Mouse (Mus musculus) kidney, postnatal 36 days (tissue): ENCODE measurements at regions not wholly inside any gene's neighbourhood (a gene's known extent, or its start where the extent isn't known, plus 50 kb on each side); places are given as distances from the start of the nearest gene placed in this dataset.
A peak's percentile ranks its signal among the peaks of the same experiment; 100 is the strongest.

Experiments used
- DNase-seq, 2 experiments: peaks; one replicate each; pipeline ENCODE4 v3.0.0; 2021 to 2022; ENCODE audit warnings: mixed read lengths in 2 of 2

GRCm38 (mm10) chr10:116726031-116726430 lies 144.7 kb upstream of the Cnot2 start:
- DNase-seq: no peak

- no peak for DNase-seq
These were observed 140.7 kb upstream of the Cnot2 start for GRCm38 (mm10) chr10:116721986-116722385.

GRCm38 (mm10) chr10:116719616-116720015 lies 138.3 kb upstream of the Cnot2 start:
- no peak for DNase-seq

DNA sequence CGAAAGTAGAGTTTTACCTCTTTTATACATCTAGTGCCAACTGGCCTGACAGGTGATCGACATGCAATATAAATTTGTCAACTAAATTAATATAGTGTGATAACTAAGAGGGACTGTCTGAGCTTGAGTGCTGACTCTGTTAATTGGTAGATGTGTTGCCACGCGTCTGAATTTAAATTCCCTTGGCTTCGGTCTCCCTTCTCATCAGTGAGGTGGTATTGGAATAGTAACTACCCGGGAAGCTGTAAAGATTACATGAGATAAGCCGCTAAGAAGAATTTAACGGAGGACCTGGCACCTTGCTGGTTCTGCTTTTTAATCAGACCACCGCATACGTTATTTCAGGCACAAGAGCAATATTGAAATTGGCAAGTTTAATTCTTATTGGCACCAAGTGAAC lies 136.7 kb upstream of the Cnot2 start:
- no peak for DNase-seq

GRCm38 (mm10) chr10:116717017-116717643 lies 135.8 kb upstream of the Cnot2 start:
- no peak for DNase-seq

DNA sequence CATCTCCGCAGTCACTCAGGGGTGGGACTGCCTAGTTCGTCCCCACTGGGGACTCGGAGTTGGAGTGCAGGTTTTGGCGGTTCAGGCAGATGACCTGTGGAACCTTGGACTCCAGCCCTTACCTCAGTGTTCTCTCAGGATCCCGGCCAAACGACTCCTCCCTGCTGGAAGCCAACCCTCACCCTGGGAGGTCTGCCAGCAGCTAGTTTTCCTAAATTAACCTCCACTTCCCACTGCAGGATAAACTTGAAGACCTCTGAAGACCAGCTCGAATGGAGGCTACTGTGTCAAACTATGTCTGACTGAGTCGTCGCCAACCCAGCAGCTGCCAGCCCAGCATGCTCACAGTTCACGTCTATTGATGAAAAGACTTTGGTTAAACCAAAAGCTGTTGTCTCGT lies 132.1 kb upstream of the Cnot2 start:
- peak; percentile 90 to 91 for DNase-seq

DNA sequence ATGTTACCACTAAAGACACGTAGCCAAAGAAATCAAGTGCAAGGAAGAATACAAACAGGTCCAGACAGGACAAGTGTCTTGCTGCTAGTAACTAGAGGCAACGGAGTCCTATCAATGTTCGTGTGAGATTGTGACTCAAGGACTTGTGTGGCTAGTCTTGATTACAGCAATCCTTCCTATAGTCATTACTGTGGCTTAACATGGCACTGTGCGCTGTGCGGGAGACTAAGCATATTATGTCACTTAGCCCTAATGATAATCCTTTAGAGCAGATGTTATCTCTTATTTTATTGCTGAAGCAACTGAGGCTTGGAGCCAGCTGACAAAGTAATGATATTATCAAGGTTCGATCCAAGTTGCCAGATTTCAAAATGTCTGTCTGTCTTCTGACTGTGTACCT lies 125.7 kb upstream of the Cnot2 start:
- DNase-seq: no peak

- DNase-seq: no peak
These were observed 120.0 kb upstream of the Cnot2 start for GRCm38 (mm10) chr10:116701281-116701680.

GRCm38 (mm10) chr10:116699711-116700110 lies 118.4 kb upstream of the Cnot2 start:
- DNase-seq: no peak

DNA sequence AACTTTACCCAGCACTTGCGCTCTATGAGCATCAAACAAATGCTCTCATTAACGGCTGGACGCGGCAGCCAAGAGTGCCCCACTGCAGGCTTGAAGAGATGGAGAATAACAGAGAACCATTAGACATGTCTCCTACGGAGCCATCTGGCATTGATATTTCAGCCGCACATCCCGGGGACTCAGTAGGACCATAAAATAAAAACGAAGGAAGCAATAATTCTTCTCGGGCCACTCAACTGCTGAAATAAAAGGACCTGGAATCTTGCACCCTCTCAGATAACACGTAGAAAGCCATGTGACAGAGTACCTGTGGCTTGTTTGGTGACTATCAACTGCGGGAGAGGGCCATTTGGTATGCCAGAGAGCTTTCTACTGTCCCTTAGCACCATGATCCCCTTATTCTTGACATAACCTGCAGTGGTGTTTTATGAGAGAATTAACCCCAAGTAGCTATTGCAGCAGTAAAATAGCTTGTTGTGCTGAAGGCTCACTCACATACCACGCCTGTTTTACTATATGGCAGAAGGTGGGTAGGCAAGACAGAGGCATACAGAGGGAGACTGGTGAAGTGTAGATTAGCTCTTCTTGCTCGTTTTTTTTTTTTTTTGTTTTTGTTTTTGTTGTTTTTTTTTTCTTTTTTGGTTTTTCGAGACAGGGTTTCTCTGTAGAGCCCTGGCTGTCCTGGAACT lies 116.5 kb upstream of the Cnot2 start:
- DNase-seq: no peak

GRCm38 (mm10) chr10:116693816-116694215 lies 112.5 kb upstream of the Cnot2 start:
- no peak for DNase-seq

DNA sequence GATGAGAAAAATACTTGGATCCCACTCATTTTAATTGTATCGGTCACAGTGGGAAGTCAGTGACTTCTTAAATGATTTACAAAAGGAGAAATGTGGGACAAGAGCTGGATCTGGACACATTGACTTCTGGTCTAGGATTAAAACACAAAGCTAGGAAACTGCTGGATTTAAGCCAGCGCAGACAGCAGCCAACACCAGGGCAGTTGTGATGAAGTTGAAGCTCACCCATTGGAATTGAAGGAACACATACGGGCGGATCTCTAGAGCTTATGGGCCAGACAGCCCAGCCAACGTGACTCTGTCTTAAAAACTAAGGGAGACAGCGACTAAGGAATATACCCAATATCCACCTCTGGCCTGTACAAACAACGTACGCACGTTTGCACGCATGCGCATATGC lies 105.4 kb upstream of the Cnot2 start:
- DNase-seq: peak; percentile 40 to 53

DNA sequence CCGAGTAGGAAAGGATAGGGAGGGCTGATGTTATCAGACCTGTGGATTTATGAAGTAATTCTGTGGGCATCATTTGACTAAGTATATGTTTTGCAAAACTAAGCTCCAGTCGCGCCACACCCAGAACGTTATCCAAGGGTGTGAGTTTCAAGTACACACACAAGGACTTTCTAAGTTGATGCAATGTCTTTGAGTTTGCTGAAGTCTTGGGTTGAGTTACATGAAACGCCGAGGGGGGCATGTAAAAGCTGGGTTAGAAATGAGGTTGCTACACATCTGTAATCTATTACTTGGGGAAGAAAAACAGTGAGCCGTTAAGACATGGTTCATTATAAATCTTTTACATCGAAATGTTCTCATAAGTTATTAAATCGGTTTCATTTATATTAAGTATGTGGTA lies 102.1 kb upstream of the Cnot2 start:
- no peak for DNase-seq

- DNase-seq: no peak
These were observed 97.8 kb upstream of the Cnot2 start for GRCm38 (mm10) chr10:116678950-116679735.

- DNase-seq: no peak
These were observed 96.6 kb upstream of the Cnot2 start for GRCm38 (mm10) chr10:116677949-116678348.

- no peak for DNase-seq
These were observed 93.9 kb upstream of the Cnot2 start for GRCm38 (mm10) chr10:116675171-116675570.

GRCm38 (mm10) chr10:116674348-116674747 lies 93.0 kb upstream of the Cnot2 start:
- DNase-seq: no peak

DNA sequence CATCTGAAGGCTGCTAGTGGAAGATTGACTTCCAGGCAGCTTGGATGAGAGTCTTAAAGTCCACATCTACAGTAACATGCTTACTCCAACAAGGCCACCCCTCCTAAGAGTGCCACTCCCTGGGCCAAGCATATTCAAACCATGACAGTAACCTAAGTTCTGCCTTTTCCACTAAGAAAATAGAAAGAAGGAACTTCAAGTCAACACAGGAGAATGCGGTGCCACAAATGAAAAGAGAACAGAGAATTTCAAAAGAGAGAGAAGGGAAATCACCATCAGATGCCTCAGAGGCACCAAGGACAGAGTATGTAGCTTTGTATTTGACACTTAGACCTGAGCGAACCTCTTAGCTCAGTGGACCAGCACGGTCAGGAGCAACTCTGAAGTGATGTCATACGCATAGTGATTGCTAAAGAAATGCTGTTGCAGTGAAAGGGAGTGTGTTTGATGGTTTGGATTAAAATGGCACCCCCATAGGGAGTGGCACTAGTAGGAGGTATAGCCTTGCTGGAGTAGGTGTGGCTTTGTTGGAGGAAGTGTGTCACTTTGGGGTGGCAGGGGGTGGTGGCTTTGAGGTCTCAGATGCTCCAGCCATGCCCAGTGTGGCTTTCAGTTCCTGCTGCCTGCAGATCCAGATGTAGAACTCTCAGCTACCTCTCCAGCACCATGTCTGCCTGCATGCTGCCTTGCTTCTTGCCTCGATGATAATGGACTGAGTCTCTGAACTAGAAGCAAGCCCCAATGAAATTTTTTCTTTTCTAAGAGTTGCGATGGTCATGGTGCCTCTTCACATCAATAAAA lies 77.1 kb upstream of the Cnot2 start:
- no peak for DNase-seq

GRCm38 (mm10) chr10:116655891-116656290 lies 74.6 kb upstream of the Cnot2 start:
- no peak for DNase-seq

DNA sequence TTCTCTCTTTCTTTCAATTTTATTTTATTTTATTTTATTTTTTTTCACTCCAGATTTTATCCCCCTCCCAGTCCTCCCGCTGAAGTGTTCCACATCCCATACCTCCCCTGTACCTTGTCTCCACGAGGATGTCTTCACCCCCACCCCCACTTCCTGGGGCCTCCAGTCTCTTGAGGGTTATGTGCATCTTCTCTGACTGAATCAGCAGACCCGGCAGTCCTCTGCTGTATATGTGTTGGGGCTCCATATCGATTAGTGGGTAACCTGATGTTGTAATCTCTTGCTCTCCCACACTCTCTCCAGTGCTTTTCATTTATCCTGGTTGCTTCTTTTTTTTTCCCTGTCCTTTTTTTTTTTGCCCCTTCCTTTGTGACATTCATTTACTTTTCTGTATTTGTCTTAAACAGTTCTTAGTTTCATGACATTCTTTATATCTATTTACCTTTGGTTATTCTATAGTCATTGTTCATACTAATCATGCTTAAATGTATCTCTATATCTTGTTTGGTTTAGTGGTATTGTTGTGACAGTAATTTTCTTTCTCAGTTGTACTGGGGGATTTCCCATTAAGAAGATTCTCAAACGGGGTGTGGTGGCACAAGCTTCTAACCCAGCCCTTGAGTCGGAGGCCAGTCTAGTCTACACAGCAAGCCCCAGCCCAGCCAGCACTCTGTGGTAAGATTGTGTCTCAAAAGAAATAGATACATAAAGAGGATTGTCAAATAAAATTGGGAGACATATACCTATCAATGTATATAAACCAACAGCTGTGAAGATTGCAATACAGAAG lies 73.9 kb upstream of the Cnot2 start:
- DNase-seq: no peak

DNA sequence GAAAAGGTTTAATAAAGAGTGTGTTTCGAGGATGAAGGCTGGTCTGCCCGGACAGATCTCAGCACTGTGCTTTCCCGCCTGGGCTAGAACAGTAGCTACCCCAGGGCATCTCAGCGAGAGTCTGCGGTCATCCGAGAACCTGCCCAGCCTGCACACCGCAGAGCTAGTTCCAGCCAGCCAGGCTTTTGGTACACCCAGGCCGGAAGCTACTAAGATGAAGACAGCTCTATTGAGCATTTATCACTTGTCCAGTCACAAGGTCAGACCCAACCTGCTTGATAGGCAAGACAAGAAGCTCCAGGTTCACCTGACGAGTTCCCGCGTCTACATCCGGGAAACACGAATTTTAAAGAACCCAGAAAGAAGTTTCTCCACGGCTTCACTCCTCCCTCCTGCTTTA lies 72.8 kb upstream of the Cnot2 start:
- no peak for DNase-seq

- DNase-seq: no peak
These were observed 72.2 kb upstream of the Cnot2 start for GRCm38 (mm10) chr10:116653511-116653945.
